Mouse (Mus musculus): ENCODE measurements around the gene Pex16. TPM values are rescaled to one million over a fixed set of nuclear protein-coding genes. Genes with fewer than 3 reads are reported as not detected.

Pex16 gene
- polyA plus RNA-seq, 1 experiment = 157 TPM

GRCm38 (mm10) chr2:92382759-92383158, 8.3 kb downstream of the Pex16 start:
- Histone ChIP-seq H3K27ac (ENCODE audit: insufficient read depth, low read depth, low read length) (no peak overlapping the region), H3K4me1 (ENCODE audit: control insufficient read depth, insufficient read depth, insufficient read length, low read length) (no peaks in the 10 kb centered on the region), H3K27me3 (ENCODE audit: control insufficient read depth, insufficient read depth, low read length) (no peaks in the 10 kb centered on the region), H3K4me3 (ENCODE audit: low read depth, low read length) (no peak overlapping the region), H3K36me3 (ENCODE audit: control insufficient read depth, insufficient read depth, low read length) (peaks cover 47% of the 10 kb centered on the region)
- TF ChIP-seq CTCF (IDR thresholded peaks at IDR 0.05; ENCODE audit: extremely low read depth, insufficient read length, insufficient replicate concordance, low read depth, low read length) (no peak), POLR2A (IDR thresholded peaks at IDR 0.05; ENCODE audit: low read depth, low read length) (no peak)
- 91% methylated on average over 4 of the region's 4 CpGs for WGBS

GRCm38 (mm10) chr2:92384101-92384500, 9.6 kb downstream of the Pex16 start:
- no peaks in the 10 kb centered on the region; the same call in 1 of the 2 replicates for H3K27me3 ChIP-seq (ENCODE audit: control insufficient read depth, insufficient read depth, low read length)
- no peaks in the 10 kb centered on the region for H3K4me1 ChIP-seq (ENCODE audit: control insufficient read depth, insufficient read depth, insufficient read length, low read length)
- no peak for TF ChIP-seq POLR2A (IDR thresholded peaks at IDR 0.05; ENCODE audit: low read depth, low read length)
- no peak overlapping the region for H3K4me3 ChIP-seq (ENCODE audit: low read depth, low read length)
- no peak overlapping the region for H3K27ac ChIP-seq (ENCODE audit: insufficient read depth, low read depth, low read length)
- WGBS = 71% methylated on average over 4 of the region's 4 CpGs
- peaks cover 35% of the 10 kb centered on the region for H3K36me3 ChIP-seq (ENCODE audit: control insufficient read depth, insufficient read depth, low read length)

GRCm38 (mm10) chr2:92385113-92386051, 10.9 kb downstream of the Pex16 start:
- peaks cover 22% of the 10 kb centered on the region for H3K36me3 ChIP-seq (ENCODE audit: control insufficient read depth, insufficient read depth, low read length)
- peaks cover 6% of the 10 kb centered on the region for H3K27me3 ChIP-seq (ENCODE audit: control insufficient read depth, insufficient read depth, low read length)
- no peak overlapping the region for H3K27ac ChIP-seq (ENCODE audit: insufficient read depth, low read depth, low read length)
- TF ChIP-seq POLR2A (IDR thresholded peaks at IDR 0.05; ENCODE audit: low read depth, low read length) (no peak), CTCF (IDR thresholded peaks at IDR 0.05; ENCODE audit: extremely low read depth, insufficient read length, insufficient replicate concordance, low read depth, low read length) (no peak)
- no peaks in the 10 kb centered on the region; the same call in 1 of the 2 replicates for H3K4me1 ChIP-seq (ENCODE audit: control insufficient read depth, insufficient read depth, insufficient read length, low read length)
- WGBS = 64% methylated on average over 22 of the region's 22 CpGs
- H3K4me3 ChIP-seq (ENCODE audit: low read depth, low read length) = no peak overlapping the region

GRCm38 (mm10) chr2:92386821-92387570, 12.5 kb downstream of the Pex16 start:
- Histone ChIP-seq H3K27me3 (ENCODE audit: control insufficient read depth, insufficient read depth, low read length) (peaks cover 12% of the 10 kb centered on the region), H3K36me3 (ENCODE audit: control insufficient read depth, insufficient read depth, low read length) (peaks cover 8% of the 10 kb centered on the region; the same call in 1 of the 2 replicates), H3K4me3 (ENCODE audit: low read depth, low read length) (no peak overlapping the region), H3K4me1 (ENCODE audit: control insufficient read depth, insufficient read depth, insufficient read length, low read length) (no peaks in the 10 kb centered on the region; the same call in 1 of the 2 replicates), H3K27ac (ENCODE audit: insufficient read depth, low read depth, low read length) (no peak overlapping the region)
- 90% methylated on average over 30 of the region's 30 CpGs for WGBS
- TF ChIP-seq CTCF (IDR thresholded peaks at IDR 0.05; ENCODE audit: extremely low read depth, insufficient read length, insufficient replicate concordance, low read depth, low read length) (no peak), POLR2A (IDR thresholded peaks at IDR 0.05; ENCODE audit: low read depth, low read length) (no peak)

- Histone ChIP-seq H3K36me3 (ENCODE audit: control insufficient read depth, insufficient read depth, low read length) (0 out of 2 replicates have a peak, but pooled peaks cover 2% of the 10 kb centered on the region), H3K27me3 (ENCODE audit: control insufficient read depth, insufficient read depth, low read length) (peaks cover 18% of the 10 kb centered on the region), H3K4me3 (ENCODE audit: low read depth, low read length) (no peak overlapping the region), H3K27ac (ENCODE audit: insufficient read depth, low read depth, low read length) (no peak overlapping the region), H3K4me1 (ENCODE audit: control insufficient read depth, insufficient read depth, insufficient read length, low read length) (no peaks in the 10 kb centered on the region; the same call in 1 of the 2 replicates)
- 66% methylated on average over 4 of the region's 4 CpGs for WGBS
- TF ChIP-seq POLR2A (IDR thresholded peaks at IDR 0.05; ENCODE audit: low read depth, low read length) = no peak
- TF ChIP-seq CTCF (IDR thresholded peaks at IDR 0.05; ENCODE audit: extremely low read depth, insufficient read length, insufficient replicate concordance, low read depth, low read length) = no peak
Measured at GRCm38 (mm10) chr2:92387646-92388045, 13.2 kb downstream of the Pex16 start.

- H3K27ac ChIP-seq (ENCODE audit: insufficient read depth, low read depth, low read length) = no peak overlapping the region
- peaks cover 19% of the 10 kb centered on the region for H3K27me3 ChIP-seq (ENCODE audit: control insufficient read depth, insufficient read depth, low read length)
- no peak overlapping the region for H3K4me3 ChIP-seq (ENCODE audit: low read depth, low read length)
- TF ChIP-seq CTCF (IDR thresholded peaks at IDR 0.05; ENCODE audit: extremely low read depth, insufficient read length, insufficient replicate concordance, low read depth, low read length) = no peak
- no peak for TF ChIP-seq POLR2A (IDR thresholded peaks at IDR 0.05; ENCODE audit: low read depth, low read length)
- H3K4me1 ChIP-seq (ENCODE audit: control insufficient read depth, insufficient read depth, insufficient read length, low read length) = no peaks in the 10 kb centered on the region; the same call in 1 of the 2 replicates
- WGBS = 64% methylated on average over 3 of the region's 3 CpGs
- H3K36me3 ChIP-seq (ENCODE audit: control insufficient read depth, insufficient read depth, low read length) = no peaks in the 10 kb centered on the region
Measured at GRCm38 (mm10) chr2:92388081-92388517, 13.6 kb downstream of the Pex16 start.

Measured in small intestine, adult 2 months (tissue).